Mouse (Mus musculus) cerebellum, adult 2 months (tissue): ENCODE data around the gene Tcf20. TPM values are rescaled to one million over a fixed set of nuclear protein-coding genes. Genes with fewer than 3 reads are reported as not detected.
A peak's percentile ranks its signal among the peaks of the same experiment; 100 is the strongest.

Experiments
- DNase-seq, 2 experiments: peaks; one replicate each; pipeline ENCODE4 v3.0.0; 2021
- H3K27ac ChIP-seq: fragments of 200-500 bp; 2 replicates; pipeline ENCODE4 v1.5.1; 2012; ENCODE audit warnings: low read length, control low read depth, inconsistent platforms; ENCODE audit not compliant: insufficient read depth
- H3K27me3 ChIP-seq: fragments of 200-500 bp; 2 replicates; pipeline ENCODE4 v1.6.1; 2012; ENCODE audit warnings: inconsistent platforms, mild to moderate bottlenecking, low read length, moderate library complexity; ENCODE audit not compliant: control insufficient read depth, insufficient read depth
- H3K4me1 ChIP-seq: fragments of 200-500 bp; 2 replicates; pipeline ENCODE4 v1.6.1; 2011; ENCODE audit warnings: low read length; ENCODE audit not compliant: control insufficient read depth, insufficient read depth
- H3K4me3 ChIP-seq: fragments of 200-500 bp; replicated peaks from 2 replicates; pipeline ENCODE3; 2011; ENCODE audit warnings: mild to moderate bottlenecking, low read depth, low read length, control low read depth; ENCODE audit not compliant: insufficient read depth
- CTCF ChIP-seq: fragments of 200-500 bp; IDR thresholded peaks from 2 replicates; pipeline ENCODE4 v1.5.1; 2011; ENCODE audit warnings: low read depth, mild to moderate bottlenecking, control low read depth, low read length, moderate library complexity, borderline replicate concordance; ENCODE audit not compliant: insufficient read depth
- POLR2A ChIP-seq: fragments of 200-500 bp; IDR thresholded peaks from 2 replicates; pipeline ENCODE4 v1.6.1; 2011; ENCODE audit warnings: low read length, control low read depth, borderline replicate concordance; ENCODE audit not compliant: insufficient read depth
- WGBS: fragments of 180-500 bp; shearing (Covaris S2); methylation state at CpG from one replicate; pipeline ENCODE4 v1.1.7; 2018; 5-methylcytosine and 5-hydroxymethylcytosine counted together
- polyA plus RNA-seq: library from polyadenylated mRNA; depleted of rRNA; stranded (reverse); fragments of >200 nt; gene quantifications from 2 replicates; pipeline ENCODE4 v1.2.3, GENCODE M21; 2012

The Tcf20 gene
- polyA plus RNA-seq, 1 experiment: 25.0 TPM

DNA sequence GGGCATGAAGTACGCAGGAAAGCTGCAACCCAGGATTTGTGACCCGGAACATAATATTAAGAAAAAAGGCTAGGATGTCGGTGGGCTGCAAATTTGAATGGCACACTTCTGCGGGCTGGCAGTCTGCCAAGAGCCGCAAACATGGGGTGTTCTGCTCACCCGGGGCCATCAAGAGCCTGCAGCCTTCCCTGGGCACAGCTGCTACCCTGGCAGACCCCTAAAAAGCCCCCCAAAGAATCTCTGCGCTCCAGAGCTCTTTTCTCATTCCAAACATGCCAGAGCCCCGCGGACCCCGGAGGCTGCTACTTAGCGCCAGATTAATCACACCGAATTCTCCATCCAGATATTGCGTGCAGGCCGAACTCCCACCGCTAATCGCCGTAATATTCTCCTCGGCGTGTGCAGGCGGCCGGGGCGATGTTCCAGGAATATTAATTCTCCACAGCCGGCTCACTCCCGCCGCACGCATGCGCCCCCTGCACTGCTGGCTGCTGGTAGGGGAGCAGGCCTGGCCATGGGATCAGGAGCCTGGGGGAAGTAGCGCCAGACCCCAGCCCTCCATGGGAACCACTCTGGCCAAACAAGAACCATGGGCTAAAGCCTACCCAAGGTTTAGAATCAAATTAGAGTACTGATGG lies 70.3 kb downstream of the Tcf20 start:
- peaks cover 13% of the 10 kb centered on the region for H3K4me1 ChIP-seq
- H3K27me3 ChIP-seq: peaks cover 3% of the 10 kb centered on the region; the same call in 1 of the 2 replicates
- WGBS: 11% methylated on average over 28 of the region's 28 CpGs
- no peak for DNase-seq
- H3K4me3 ChIP-seq: no peak overlapping the region
- no peak overlapping the region for H3K27ac ChIP-seq
- no peak for TF ChIP-seq POLR2A
- no peak for TF ChIP-seq CTCF

- 58% methylated on average over 3 of the region's 3 CpGs for WGBS
- Histone ChIP-seq H3K4me1 (no peaks in the 10 kb centered on the region), H3K4me3 (no peak overlapping the region), H3K27ac (no peak overlapping the region), H3K27me3 (peaks cover 3% of the 10 kb centered on the region; the same call in 1 of the 2 replicates)
- DNase-seq: no peak
- TF ChIP-seq CTCF (no peak), POLR2A (no peak)
Measured at GRCm38 (mm10) chr15:82914455-82914854, 73.2 kb downstream of the Tcf20 start.

DNA sequence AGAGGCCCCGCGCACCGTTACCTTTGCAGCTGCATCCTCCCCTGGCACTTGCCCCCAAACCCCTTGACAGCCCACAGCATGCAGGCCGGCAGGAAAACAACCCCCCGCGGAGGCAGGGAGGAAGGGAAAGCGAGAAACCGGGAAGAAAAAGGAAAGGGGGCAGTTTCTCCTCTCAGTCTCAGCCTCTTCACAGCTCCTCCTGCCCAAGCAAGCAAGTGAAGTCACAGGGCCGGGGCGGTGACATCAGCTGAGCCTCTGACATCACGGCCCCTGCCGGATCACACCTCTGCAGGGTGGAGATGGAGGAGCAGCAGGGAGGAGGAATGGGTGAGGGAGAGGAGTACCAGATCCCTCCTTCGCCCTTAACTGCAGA lies 75.7 kb downstream of the Tcf20 start:
- Histone ChIP-seq H3K4me1 (no peaks in the 10 kb centered on the region), H3K27ac (no peak overlapping the region), H3K4me3 (no peak overlapping the region), H3K27me3 (no peaks in the 10 kb centered on the region)
- TF ChIP-seq CTCF: no peak
- no peak for TF ChIP-seq POLR2A
- DNase-seq: no peak
- WGBS: 13% methylated on average over 13 of the region's 13 CpGs

DNA sequence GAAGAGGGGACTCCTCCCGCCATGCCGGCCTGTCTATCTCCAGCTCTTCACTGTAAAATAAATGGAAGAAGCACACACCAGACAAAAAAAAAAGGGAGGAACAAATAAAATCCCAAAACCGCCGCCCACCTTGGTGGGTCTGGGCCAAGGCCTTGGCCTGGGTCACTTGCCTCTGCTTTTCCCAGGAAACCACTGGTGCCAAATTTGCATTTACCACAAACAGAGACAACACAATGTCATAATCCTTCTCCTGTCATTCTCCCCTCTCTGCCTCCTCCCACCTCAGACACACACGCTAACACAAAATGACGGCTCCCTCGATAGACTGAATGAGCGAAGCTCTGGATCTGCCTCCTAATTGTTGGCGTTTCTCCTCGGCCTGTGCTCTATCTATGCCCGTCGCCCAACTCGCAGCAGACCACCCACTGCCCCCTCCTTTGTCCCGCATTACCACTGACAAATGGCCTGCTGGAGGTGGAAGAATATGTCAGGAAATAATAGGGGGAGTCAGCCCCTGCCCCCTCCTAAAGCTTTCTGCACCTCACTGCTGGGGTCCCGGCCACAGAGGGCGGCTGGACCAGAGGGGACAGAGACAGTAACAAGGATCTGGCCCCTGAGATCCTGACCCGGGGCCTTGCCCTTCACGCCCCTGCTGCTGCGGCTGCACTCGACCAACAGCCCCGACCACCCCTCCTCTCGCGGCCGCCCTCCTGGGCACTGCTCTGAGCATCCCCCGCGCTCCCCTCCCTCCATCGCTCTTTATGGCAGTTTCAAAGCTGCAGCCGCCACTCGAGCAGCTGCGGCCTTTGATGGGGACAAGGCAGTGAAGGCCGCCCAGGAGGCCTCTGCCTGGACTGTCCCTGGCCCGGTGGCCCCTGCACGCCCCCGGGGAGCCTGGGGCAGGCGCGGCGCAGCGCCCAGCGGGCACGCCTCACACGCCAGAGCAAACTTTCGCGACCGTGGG lies 76.4 kb downstream of the Tcf20 start:
- Histone ChIP-seq H3K27ac (no peak overlapping the region), H3K27me3 (no peaks in the 10 kb centered on the region), H3K4me3 (no peak overlapping the region), H3K4me1 (no peaks in the 10 kb centered on the region)
- TF ChIP-seq CTCF (no peak), POLR2A (no peak)
- 22% methylated on average over 44 of the region's 44 CpGs for WGBS
- no peak for DNase-seq

GRCm38 (mm10) chr15:82910596-82910995 lies 77.1 kb downstream of the Tcf20 start:
- Histone ChIP-seq H3K27me3 (no peaks in the 10 kb centered on the region), H3K4me3 (no peak overlapping the region), H3K4me1 (no peaks in the 10 kb centered on the region), H3K27ac (no peak overlapping the region)
- no peak for DNase-seq
- no peak for TF ChIP-seq POLR2A
- no peak for TF ChIP-seq CTCF
- WGBS: 92% methylated on average over 2 of the region's 2 CpGs

GRCm38 (mm10) chr15:82909791-82910190 lies 77.9 kb downstream of the Tcf20 start:
- no peak overlapping the region for H3K4me3 ChIP-seq
- H3K27ac ChIP-seq: no peak overlapping the region
- TF ChIP-seq POLR2A: no peak
- no peak for TF ChIP-seq CTCF
- DNase-seq: no peak
- no peaks in the 10 kb centered on the region for H3K27me3 ChIP-seq
- 96% methylated on average over 4 of the region's 4 CpGs for WGBS
- H3K4me1 ChIP-seq: no peaks in the 10 kb centered on the region; the same call in 1 of the 2 replicates

GRCm38 (mm10) chr15:82908521-82908920 lies 79.2 kb downstream of the Tcf20 start:
- DNase-seq: peak in 1 of 2 experiments; percentile 6
- peaks cover 4% of the 10 kb centered on the region; the same call in 1 of the 2 replicates for H3K4me1 ChIP-seq
- no peak overlapping the region for H3K27ac ChIP-seq
- H3K4me3 ChIP-seq: no peak overlapping the region
- TF ChIP-seq POLR2A (no peak), CTCF (no peak)
- 48% methylated on average over 2 of the region's 2 CpGs for WGBS
- H3K27me3 ChIP-seq: no peaks in the 10 kb centered on the region
